Mouse (Mus musculus) embryonic facial prominence, embryonic 10.5 days (tissue): Measurements from ENCODE around the gene Il13ra1. TPM values are rescaled to one million over a fixed set of nuclear protein-coding genes. Genes with fewer than 3 reads are reported as not detected.

Experiments used
- DNase-seq: peaks from one replicate; pipeline ENCODE4 v3.0.0-alpha.2; 2017; ENCODE audit warnings: low spot score
- H3K27ac ChIP-seq: fragments of 300-500 bp; sonication (generic); replicated peaks from 2 replicates; pipeline ENCODE4 v1.5.1; 2016; ENCODE audit warnings: mild to moderate bottlenecking
- H3K27me3 ChIP-seq: fragments of 300-500 bp; sonication (generic); replicated peaks from 2 replicates; pipeline ENCODE4 v1.6.1; 2016; ENCODE audit warnings: low read depth, mild to moderate bottlenecking; ENCODE audit not compliant: poor library complexity, severe bottlenecking
- H3K36me3 ChIP-seq: fragments of 300-500 bp; sonication (generic); replicated peaks from 2 replicates; pipeline ENCODE4 v1.6.1; 2016; ENCODE audit warnings: mild to moderate bottlenecking, moderate library complexity
- H3K4me1 ChIP-seq: fragments of 300-500 bp; sonication (generic); 2 replicates; pipeline ENCODE4 v1.6.1; 2016
- H3K4me3 ChIP-seq: fragments of 300-500 bp; sonication (generic); 2 replicates; pipeline ENCODE4 v1.5.1; 2016; ENCODE audit warnings: mild to moderate bottlenecking, moderate library complexity
- H3K9me3 ChIP-seq: fragments of 300-500 bp; sonication (generic); 2 replicates; pipeline ENCODE4 v1.6.1; 2016; ENCODE audit warnings: mild to moderate bottlenecking
- WGBS: fragments of 180-500 bp; shearing (Covaris S2); methylation state at CpG from one replicate; pipeline ENCODE4 v1.1.7; 2016; 5-methylcytosine and 5-hydroxymethylcytosine counted together
- polyA plus RNA-seq: library from polyadenylated mRNA; unstranded; fragments of >200 nt; fragmentation: Nextera tagmentation; extraction: Ambion mirVana; gene quantifications from 2 replicates; pipeline ENCODE4 v1.2.1, GENCODE M21; 2016

Gene Il13ra1
- polyA plus RNA-seq, 1 experiment from 2014 or later, result 5.0 TPM

DNA sequence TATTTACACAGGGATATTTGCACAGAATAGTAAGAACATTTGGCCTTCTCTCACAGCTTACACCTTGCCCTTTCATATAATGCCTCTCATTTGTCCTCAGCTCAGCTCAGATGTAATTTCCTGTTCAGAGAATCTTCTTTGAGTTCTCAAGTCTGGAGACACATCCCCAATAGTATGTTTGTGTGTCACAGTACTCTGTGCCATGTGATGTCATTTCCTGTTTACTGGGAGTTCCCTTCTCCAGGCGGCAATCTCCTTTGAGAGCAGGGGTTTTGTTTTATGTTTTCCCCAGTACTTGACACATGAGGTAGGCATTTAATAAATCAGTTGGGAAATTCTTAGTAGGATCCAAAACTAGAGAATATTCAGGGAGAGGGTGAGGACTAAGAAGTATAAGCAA, 24.4 kb downstream of the Il13ra1 start:
- Histone ChIP-seq H3K4me3 (no peak overlapping the region), H3K9me3 (no peaks in the 10 kb centered on the region), H3K27me3 (no peaks in the 10 kb centered on the region), H3K36me3 (no peaks in the 10 kb centered on the region), H3K4me1 (no peaks in the 10 kb centered on the region), H3K27ac (no peak overlapping the region)
- 77% methylated on average over 1 of the region's 1 CpGs for WGBS
- no peak for DNase-seq

- H3K27me3 ChIP-seq, result no peaks in the 10 kb centered on the region
Observed at GRCm38 (mm10) chrX:36141994-36142639, 30.2 kb downstream of the Il13ra1 start.

DNA sequence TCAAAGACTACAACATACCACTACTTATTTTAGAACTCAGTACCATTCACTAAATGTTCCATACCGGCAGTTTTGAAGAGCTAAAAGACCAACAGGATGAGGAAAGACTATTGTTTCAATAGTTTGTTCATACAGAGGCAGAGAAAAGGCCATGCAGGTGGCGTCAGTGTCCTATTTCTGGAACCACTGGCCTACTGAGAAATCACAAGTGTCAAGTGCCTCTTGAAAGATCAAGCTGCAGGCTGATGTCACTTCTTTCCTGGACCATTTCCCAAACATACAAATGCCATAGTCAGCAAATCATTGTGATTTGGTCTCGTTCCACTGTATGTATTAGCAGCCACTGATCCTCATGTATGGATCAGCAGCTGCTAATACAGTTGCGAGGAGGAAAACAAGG, 34.8 kb downstream of the Il13ra1 start:
- 76% methylated on average over 4 of the region's 4 CpGs for WGBS
- no peaks in the 10 kb centered on the region for H3K4me1 ChIP-seq
- DNase-seq, result no peak
- H3K36me3 ChIP-seq, result no peaks in the 10 kb centered on the region
- H3K4me3 ChIP-seq, result no peak overlapping the region
- no peaks in the 10 kb centered on the region for H3K27me3 ChIP-seq
- no peak overlapping the region for H3K27ac ChIP-seq
- no peaks in the 10 kb centered on the region for H3K9me3 ChIP-seq

More at GRCm38 (mm10) chrX:36141994-36142639, 30.2 kb downstream of the Il13ra1 start:
- DNase-seq, result no peak
- Histone ChIP-seq H3K4me1 (no peaks in the 10 kb centered on the region), H3K27ac (no peak overlapping the region), H3K36me3 (no peaks in the 10 kb centered on the region), H3K4me3 (no peak overlapping the region), H3K9me3 (no peaks in the 10 kb centered on the region)
- WGBS, result 79% methylated on average over 6 of the region's 6 CpGs

- H3K4me3 ChIP-seq, result no peak overlapping the region
- H3K4me1 ChIP-seq, result no peaks in the 10 kb centered on the region
- H3K27me3 ChIP-seq, result no peaks in the 10 kb centered on the region
- H3K27ac ChIP-seq, result no peak overlapping the region
- no peaks in the 10 kb centered on the region for H3K36me3 ChIP-seq
- no peaks in the 10 kb centered on the region for H3K9me3 ChIP-seq
- DNase-seq, result no peak
Observed at GRCm38 (mm10) chrX:36150100-36150499, 38.2 kb downstream of the Il13ra1 start.

DNA sequence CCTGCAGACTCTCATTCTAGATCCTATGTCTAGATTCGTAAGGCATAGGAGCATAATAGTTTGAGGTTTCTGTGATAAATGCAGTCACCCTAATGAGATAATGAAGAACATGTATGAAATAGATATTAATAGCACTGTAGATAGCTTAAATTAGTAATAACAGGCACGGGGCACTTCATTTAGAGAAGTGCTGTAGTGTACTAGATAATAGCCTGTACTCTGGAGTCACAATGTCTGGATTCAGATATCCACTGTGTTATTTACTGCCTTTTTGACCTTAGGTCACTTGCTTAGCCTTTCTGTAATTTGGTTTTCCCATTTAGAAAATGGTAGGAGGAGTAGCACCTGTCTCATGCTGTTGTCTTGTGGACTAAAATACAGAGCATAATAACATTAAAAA, 44.8 kb downstream of the Il13ra1 start:
- H3K36me3 ChIP-seq, result no peaks in the 10 kb centered on the region
- WGBS, result 84% methylated on average over 2 of the region's 2 CpGs
- no peak overlapping the region for H3K27ac ChIP-seq
- no peaks in the 10 kb centered on the region for H3K4me1 ChIP-seq
- no peak for DNase-seq
- no peak overlapping the region for H3K4me3 ChIP-seq
- H3K9me3 ChIP-seq, result no peaks in the 10 kb centered on the region
- no peaks in the 10 kb centered on the region for H3K27me3 ChIP-seq

DNA sequence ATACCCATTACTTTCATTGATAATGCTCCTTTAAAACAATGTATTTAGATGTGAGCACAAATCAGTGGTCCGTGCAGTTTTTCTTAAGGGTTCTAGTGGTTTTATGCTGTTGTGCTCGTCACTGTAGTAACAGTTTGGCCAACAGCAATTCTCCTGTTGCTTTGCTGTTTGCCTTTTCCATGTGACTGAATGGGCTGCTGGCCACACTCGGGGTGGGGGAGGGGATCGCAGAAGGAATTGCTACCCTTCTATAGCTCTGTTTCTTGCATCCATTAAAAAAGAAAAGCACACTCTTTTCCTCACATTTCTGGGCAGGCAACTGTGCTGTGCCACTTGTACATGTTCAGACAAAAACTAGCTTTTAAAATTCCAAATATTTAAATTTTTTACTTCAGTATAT, 49.7 kb downstream of the Il13ra1 start:
- H3K4me1 ChIP-seq, result no peaks in the 10 kb centered on the region
- peak; percentile 14 for DNase-seq
- 29% methylated on average over 4 of the region's 4 CpGs for WGBS

DNA sequence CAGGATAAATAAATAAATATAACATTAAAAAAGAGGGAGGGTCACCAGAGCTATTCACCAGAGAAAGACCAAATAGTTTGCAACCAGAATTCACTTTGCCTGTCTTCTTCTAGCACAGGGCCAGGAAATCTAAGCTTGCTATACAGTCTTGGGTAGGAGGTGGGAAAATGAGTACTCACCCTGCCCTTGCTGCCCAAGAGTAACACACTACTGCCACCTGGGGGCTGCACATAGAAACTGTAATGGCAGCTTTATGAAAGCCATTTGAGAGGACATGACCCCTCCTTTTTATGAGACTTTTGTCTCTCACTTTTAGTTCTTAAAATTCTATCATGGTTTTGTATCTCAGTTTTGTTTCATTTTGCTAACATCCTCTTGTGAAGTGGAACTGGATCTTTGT, 71.7 kb downstream of the Il13ra1 start:
- no peaks in the 10 kb centered on the region for H3K9me3 ChIP-seq
- no peak overlapping the region for H3K27ac ChIP-seq
- DNase-seq, result peak; percentile 46
- no peaks in the 10 kb centered on the region for H3K27me3 ChIP-seq
- no peak overlapping the region for H3K4me3 ChIP-seq
- H3K36me3 ChIP-seq, result no peaks in the 10 kb centered on the region
- H3K4me1 ChIP-seq, result no peaks in the 10 kb centered on the region

More for the DNA sequence above, 49.7 kb downstream of the Il13ra1 start:
- no peaks in the 10 kb centered on the region for H3K36me3 ChIP-seq
- H3K9me3 ChIP-seq, result no peaks in the 10 kb centered on the region
- no peaks in the 10 kb centered on the region for H3K27me3 ChIP-seq
- no peak overlapping the region for H3K27ac ChIP-seq
- no peak overlapping the region for H3K4me3 ChIP-seq

- Histone ChIP-seq H3K9me3 (no peaks in the 10 kb centered on the region), H3K4me1 (no peaks in the 10 kb centered on the region), H3K36me3 (no peaks in the 10 kb centered on the region), H3K27me3 (no peaks in the 10 kb centered on the region), H3K27ac (no peak overlapping the region), H3K4me3 (no peak overlapping the region)
- 63% methylated on average over 5 of the region's 5 CpGs for WGBS
- no peak for DNase-seq
Observed at GRCm38 (mm10) chrX:36186036-36186435, 74.1 kb downstream of the Il13ra1 start.

- Histone ChIP-seq H3K27ac (no peak overlapping the region), H3K4me1 (no peaks in the 10 kb centered on the region), H3K36me3 (no peaks in the 10 kb centered on the region), H3K9me3 (no peaks in the 10 kb centered on the region), H3K27me3 (no peaks in the 10 kb centered on the region), H3K4me3 (no peak overlapping the region)
- no peak for DNase-seq
- 48% methylated on average over 6 of the region's 6 CpGs for WGBS
Observed at GRCm38 (mm10) chrX:36186443-36186842, 74.5 kb downstream of the Il13ra1 start.

- peaks cover 38% of the 10 kb centered on the region for H3K27me3 ChIP-seq
- no peak overlapping the region for H3K4me3 ChIP-seq
- H3K4me1 ChIP-seq, result peaks cover 17% of the 10 kb centered on the region
- WGBS, result 40% methylated on average over 6 of the region's 6 CpGs
- no peaks in the 10 kb centered on the region for H3K9me3 ChIP-seq
- no peak for DNase-seq
- H3K27ac ChIP-seq, result no peak overlapping the region
- no peaks in the 10 kb centered on the region for H3K36me3 ChIP-seq
Observed at GRCm38 (mm10) chrX:36193951-36194350, 82.0 kb downstream of the Il13ra1 start.

- H3K4me3 ChIP-seq, result peak within 1 kb of the TSS; percentile 49
- H3K9me3 ChIP-seq, result no peaks in the 10 kb centered on the region
- H3K27me3 ChIP-seq, result peaks cover 38% of the 10 kb centered on the region
- peak; percentile 65 for DNase-seq
- 20% methylated on average over 28 of the region's 28 CpGs for WGBS
- peaks cover 17% of the 10 kb centered on the region for H3K4me1 ChIP-seq
- H3K27ac ChIP-seq, result no peak within 1 kb of the TSS
- H3K36me3 ChIP-seq, result no peaks in the 10 kb centered on the region
Observed at GRCm38 (mm10) chrX:36195736-36196525, 84.0 kb downstream of the Il13ra1 start, which contains the start of gene Zcchc12. Zcchc12 (plus strand) TSS chrX:36195904.

GRCm38 (mm10) chrX:36209554-36209953, 97.6 kb downstream of the Il13ra1 start:
- H3K4me3 ChIP-seq, result no peak overlapping the region
- H3K9me3 ChIP-seq, result no peaks in the 10 kb centered on the region
- WGBS, result 74% methylated on average over 2 of the region's 2 CpGs

GRCm38 (mm10) chrX:36211216-36211615, 99.3 kb downstream of the Il13ra1 start:
- H3K27ac ChIP-seq, result no peak overlapping the region
- H3K27me3 ChIP-seq, result no peaks in the 10 kb centered on the region
- WGBS, result 83% methylated on average over 3 of the region's 3 CpGs
- H3K4me3 ChIP-seq, result no peak overlapping the region
- no peaks in the 10 kb centered on the region for H3K4me1 ChIP-seq
- no peaks in the 10 kb centered on the region for H3K9me3 ChIP-seq
- H3K36me3 ChIP-seq, result no peaks in the 10 kb centered on the region
- DNase-seq, result no peak

More at GRCm38 (mm10) chrX:36209554-36209953, 97.6 kb downstream of the Il13ra1 start:
- no peak for DNase-seq
- Histone ChIP-seq H3K27me3 (no peaks in the 10 kb centered on the region), H3K27ac (no peak overlapping the region), H3K36me3 (no peaks in the 10 kb centered on the region), H3K4me1 (no peaks in the 10 kb centered on the region)
